Comparison of ENCODE assay signal across 10 mouse cellular contexts in the genomic region with DNA sequence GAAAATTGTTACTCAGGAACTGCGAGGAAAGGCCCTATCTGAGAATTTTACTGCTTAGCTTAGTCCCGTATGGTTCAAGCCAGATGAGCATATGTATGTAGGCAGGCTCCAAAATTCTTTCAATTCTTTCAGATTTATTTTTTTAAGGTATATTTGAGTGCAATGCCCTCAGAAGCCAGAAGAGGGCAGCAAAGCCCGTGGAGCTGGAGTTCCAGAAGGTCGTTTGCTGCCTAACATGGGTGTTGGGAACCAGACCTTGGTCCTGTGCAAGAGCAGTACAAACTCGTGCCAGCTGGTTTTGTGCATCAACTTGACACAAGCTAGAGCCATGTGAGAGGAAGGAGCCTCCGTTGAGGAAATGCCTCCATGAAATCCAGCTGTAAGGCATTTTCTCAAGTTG. TPM values are rescaled to one million over a fixed set of nuclear protein-coding genes. Genes with fewer than 3 reads are reported as not detected.
DNase-seq lines count a peak whose midpoint lies in the region; ATAC-seq and TF ChIP-seq lines count a peak whose summit lies in the region.
"Had no signal": no experiment of that assay in that cellular context is flagged by ENCODE, and none has a peak within 500 bp of the region (broad histone marks: within the 10 kb centered on the region; RNA-seq: fewer than 3 reads in every experiment).

No protein-coding gene starts in this region.

- WGBS in liver, embryonic 14.5 days (ENCODE audit: insufficient replicate concordance) = 36% methylated on average over 6 of the region's 6 CpGs

- H3K4me1 ChIP-seq in liver, embryonic 14.5 days (replicated peaks; ENCODE audit: control insufficient read depth in 2 of 2, insufficient read depth in 2 of 2, low read length in 1 of 2) = no peaks in the 10 kb centered on the region
- no peaks in the 10 kb centered on the region for H3K4me1 ChIP-seq in ES-E14 (ENCODE audit: control insufficient read depth in 2 of 2, insufficient read depth in 2 of 2, low read length in 2 of 2, poor library complexity in 1 of 2)
- H3K4me1 ChIP-seq: embryonic facial prominence, embryonic 15.5 days; midbrain, embryonic 15.5 days had no signal

- intact Hi-C loops in left cerebral cortex, postnatal 4 days (cut with DNase I) = no loop called here

- no peak for TF ChIP-seq EP300 in liver, embryonic 14.5 days (IDR thresholded peaks at IDR 0.05; ENCODE audit: low read depth)

- DNase-seq in cerebellum, postnatal 10 days = peak; percentile 4 to 5
- DNase-seq in cerebellum, postnatal 25 days = no peak
- DNase-seq in liver, embryonic 14.5 days (ENCODE audit: low read depth in 3 of 3, low spot score in 3 of 3) = peak in 1 of 3 experiments; percentile 1
- DNase-seq in liver (no peak), ES-E14 (ENCODE audit: low read depth, low spot score) (peak; percentile 37)
- peak; percentile 1 for DNase-seq in lung, postnatal 36 days
- no peak for DNase-seq in spleen, adult 12 weeks (ENCODE audit: low spot score)
- no peak for DNase-seq in left cerebral cortex, postnatal 4 days

- ATAC-seq in liver, embryonic 14.5 days (ENCODE audit: insufficient read depth) = no peak
- ATAC-seq: midbrain, embryonic 15.5 days had no signal

- TF ChIP-seq CTCF in liver, embryonic 14.5 days (IDR thresholded peaks at IDR 0.05; ENCODE audit: low read depth) = peak; percentile 67

- H3K9me3 ChIP-seq in liver, embryonic 14.5 days (ENCODE audit: control insufficient read depth, low read length) = no peaks in the 10 kb centered on the region
- no peaks in the 10 kb centered on the region for H3K9me3 ChIP-seq in ES-E14 (ENCODE audit: control insufficient read depth, insufficient read depth, low read depth, low read length)
- H3K9me3 ChIP-seq: embryonic facial prominence, embryonic 15.5 days; midbrain, embryonic 15.5 days had no signal

- H3K36me3 ChIP-seq in liver, embryonic 14.5 days (replicated peaks; ENCODE audit: control insufficient read depth, insufficient read depth, low read depth) = no peaks in the 10 kb centered on the region
- H3K36me3 ChIP-seq in ES-E14 (ENCODE audit: control insufficient read depth, insufficient read depth, low read length, poor library complexity, severe bottlenecking) = no peaks in the 10 kb centered on the region
- H3K36me3 ChIP-seq: embryonic facial prominence, embryonic 15.5 days; midbrain, embryonic 15.5 days had no signal

- H3K27ac ChIP-seq in liver, embryonic 14.5 days = no peak overlapping the region
- no peak overlapping the region for H3K27ac ChIP-seq in ES-E14 (ENCODE audit: insufficient read depth, low read depth, low read length, poor library complexity, severe bottlenecking)
- H3K27ac ChIP-seq: embryonic facial prominence, embryonic 15.5 days; midbrain, embryonic 15.5 days had no signal

- H3K4me2 ChIP-seq in liver, embryonic 14.5 days (ENCODE audit: low read depth) = no peak overlapping the region
- H3K4me2 ChIP-seq: embryonic facial prominence, embryonic 15.5 days; midbrain, embryonic 15.5 days had no signal

- H3K27me3 ChIP-seq in liver, embryonic 14.5 days (ENCODE audit: control insufficient read depth, insufficient read depth, low read length) = no peaks in the 10 kb centered on the region
- H3K27me3 ChIP-seq: embryonic facial prominence, embryonic 15.5 days; midbrain, embryonic 15.5 days had no signal

- in situ Hi-C loops in ES-E14 (cut with MboI; ENCODE audit: low sequenced_read_pairs in 2 of 2, unreplicated experiment in 2 of 2) = loop anchor here (25.0 kb wide), 1 partner anchor 852 kb away; a partner anchor contains a TSS

- H3K4me3 ChIP-seq in liver, embryonic 14.5 days (ENCODE audit: insufficient read depth in 1 of 2, low read depth in 2 of 2, low read length in 2 of 2) = no peak overlapping the region
- no peak overlapping the region for H3K4me3 ChIP-seq in ES-E14 (ENCODE audit: insufficient read depth in 1 of 2, low read depth in 1 of 2, low read length in 2 of 2, poor library complexity in 1 of 2, severe bottlenecking in 1 of 2)
- H3K4me3 ChIP-seq: embryonic facial prominence, embryonic 15.5 days; midbrain, embryonic 15.5 days had no signal

- H3K9ac ChIP-seq in liver, embryonic 14.5 days (replicated peaks) = no peak overlapping the region
- no peak overlapping the region for H3K9ac ChIP-seq in ES-E14 (ENCODE audit: insufficient read depth, low read depth, low read length, poor library complexity, severe bottlenecking)
- H3K9ac ChIP-seq: embryonic facial prominence, embryonic 15.5 days; midbrain, embryonic 15.5 days had no signal

TF ChIP-seq in ES-E14, 5 proteins besides CTCF, POLR2A, EP300 and RAD21:
- TF ChIP-seq CHD2 (IDR thresholded peaks at IDR 0.05; ENCODE audit: low read depth, low read length) (no peak), ZC3H11A (IDR thresholded peaks at IDR 0.05; ENCODE audit: borderline replicate concordance, low read depth, low read length) (0 out of 2 replicates have a peak, but pooled peaks have one; percentile 33)

RNA-seq across cellular contexts. Expression of a gene that starts 11.6 kb away (rescaled TPM):
- polyA plus RNA-seq in liver, embryonic 14.5 days (2012; rRNA removed) = 0.01 and 0.02 TPM in 2 replicates
- not detected in 2 replicates for polyA plus RNA-seq in liver, embryonic 14.5 days (2014; fragmentation: Nextera tagmentation; extraction: Ambion mirVana)
- total RNA-seq in ES-E14 (2012; rRNA removed) = 0.13 TPM in 1 of 2 replicates, not detected in the other
- total RNA-seq in left cerebral cortex, postnatal 4 days (2021) = 10 to 100 TPM; 62.9 to 63.8 TPM

Comparison
In these comparisons a context has a peak if more than half of its experiments do, and no peak if none do; other contexts are left out.
1. DNase-seq: peak in cerebellum, postnatal 10 days (2 of 2), ES-E14 (single experiment) and lung, postnatal 36 days (single experiment); none in cerebellum, postnatal 25 days (0 of 2), liver (single experiment), spleen, adult 12 weeks (single experiment) and left cerebral cortex, postnatal 4 days (single experiment).
2. RNA of a gene that starts 11.6 kb away (total RNA-seq): 62.9 to 63.8 TPM in left cerebral cortex, postnatal 4 days; 0.13 TPM in ES-E14; every median in the first group is over 10 times any median in the second.